Mouse (Mus musculus) CD4-positive, CD25-positive, alpha-beta regulatory T cell, adult 4 months (primary cell): ENCODE results near the gene Wwox. TPM values are rescaled to one million over a fixed set of nuclear protein-coding genes. Genes with fewer than 3 reads are reported as not detected.
A peak's percentile ranks its signal among the peaks of the same experiment; 100 is the strongest.

Experiments used
- ATAC-seq: one replicate; pipeline ENCODE4 v1.8.0; 2017
- polyA plus RNA-seq, 2 experiments: library from polyadenylated mRNA; unstranded; fragments of 100-300 nt; shearing (Covaris generic); gene quantifications; one replicate each; pipeline ENCODE4 v1.2.1; 2017

Wwox gene
- polyA plus RNA-seq, 2 experiments from 2014 or later, result 13.6 to 20.6 TPM

DNA sequence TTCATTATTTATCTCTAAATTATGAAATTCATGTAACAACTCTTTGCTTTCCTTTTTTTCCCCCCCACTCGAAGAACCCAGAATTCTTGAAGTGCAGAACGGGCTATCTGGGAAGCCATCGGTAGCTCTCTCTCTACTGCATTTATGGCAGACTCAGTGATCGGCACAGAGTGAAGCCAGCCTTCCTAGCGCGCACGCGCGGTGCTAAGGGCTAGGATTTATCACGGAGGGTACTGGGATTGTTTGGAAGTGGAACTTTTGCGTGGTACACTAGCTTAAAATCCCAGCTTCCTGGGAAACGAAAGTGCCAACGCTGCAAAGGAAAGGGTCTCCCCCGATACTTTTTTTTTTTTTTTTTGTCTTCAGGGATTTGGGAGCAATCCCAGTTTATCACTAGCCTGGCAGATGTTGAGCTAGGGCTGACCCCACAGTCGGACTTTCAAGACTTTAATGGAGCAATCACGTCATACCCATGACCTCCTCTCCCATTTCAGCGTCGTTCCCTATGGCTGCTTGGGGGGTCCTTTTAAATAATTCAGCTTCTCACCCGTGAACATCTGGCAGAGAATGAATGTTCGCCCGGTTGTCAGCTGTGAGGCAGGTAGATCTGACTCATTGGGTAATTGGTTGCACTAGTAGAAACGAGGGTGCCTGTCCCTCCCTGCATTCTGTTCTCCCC, 810.4 kb downstream of the Wwox start:
- ATAC-seq, result no peak

DNA sequence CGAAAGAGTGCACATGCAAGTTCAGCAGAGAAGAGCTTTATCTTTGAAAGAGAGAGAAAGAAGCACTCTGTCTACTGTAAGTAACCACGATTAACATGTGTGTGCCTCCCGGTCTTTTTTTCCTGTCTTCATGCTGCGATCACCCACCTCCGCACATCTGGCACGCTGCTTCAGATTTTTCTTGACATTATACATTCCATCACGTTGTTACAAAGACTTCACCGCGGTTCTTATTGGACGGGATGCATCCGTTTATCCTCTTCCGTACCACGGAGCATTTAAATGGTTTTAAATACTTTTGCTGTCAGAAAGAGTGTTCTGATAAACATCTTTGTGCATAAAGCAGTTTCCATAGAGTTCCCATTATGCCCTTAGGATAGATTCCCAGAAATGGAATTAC, 816.1 kb downstream of the Wwox start:
- ATAC-seq, result no peak

DNA sequence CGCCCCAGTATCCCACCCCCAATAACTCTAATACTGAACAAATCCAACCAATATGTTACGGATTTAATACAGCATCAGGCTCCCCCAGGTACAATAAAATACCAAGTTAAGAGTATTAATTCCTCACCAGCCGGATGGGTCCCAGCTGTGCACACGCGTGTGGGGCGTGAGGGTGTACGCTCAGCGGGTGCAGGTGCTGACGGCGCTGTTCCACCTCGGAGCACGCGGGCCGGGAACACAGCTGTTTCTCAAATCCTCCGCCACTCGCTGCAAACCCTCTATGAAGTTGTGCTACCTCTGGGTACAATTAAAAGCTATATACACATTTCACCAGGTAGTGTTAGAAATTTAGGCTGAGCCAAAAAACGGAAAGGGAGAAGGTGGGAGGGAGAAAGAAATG, 818.0 kb downstream of the Wwox start:
- no peak for ATAC-seq

DNA sequence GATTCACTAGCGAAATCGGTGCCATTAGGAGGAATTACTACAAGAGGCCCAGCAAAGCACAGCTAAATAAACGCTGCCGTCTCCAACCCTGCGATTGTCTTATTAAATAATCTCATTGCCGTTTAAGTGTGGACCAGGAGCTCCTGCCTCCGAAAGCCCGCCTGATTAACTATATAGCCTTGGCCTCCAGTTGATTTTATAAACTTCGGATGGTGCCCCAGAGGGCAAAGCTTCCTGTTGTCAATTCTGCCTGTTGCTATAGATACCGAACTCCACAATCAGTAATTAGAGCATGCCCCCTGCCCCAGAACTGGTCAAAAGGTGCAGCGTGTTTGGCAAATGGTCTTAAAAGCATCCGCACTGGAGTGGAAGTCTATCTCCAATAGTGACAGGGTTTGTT, 820.4 kb downstream of the Wwox start:
- no peak for ATAC-seq

DNA sequence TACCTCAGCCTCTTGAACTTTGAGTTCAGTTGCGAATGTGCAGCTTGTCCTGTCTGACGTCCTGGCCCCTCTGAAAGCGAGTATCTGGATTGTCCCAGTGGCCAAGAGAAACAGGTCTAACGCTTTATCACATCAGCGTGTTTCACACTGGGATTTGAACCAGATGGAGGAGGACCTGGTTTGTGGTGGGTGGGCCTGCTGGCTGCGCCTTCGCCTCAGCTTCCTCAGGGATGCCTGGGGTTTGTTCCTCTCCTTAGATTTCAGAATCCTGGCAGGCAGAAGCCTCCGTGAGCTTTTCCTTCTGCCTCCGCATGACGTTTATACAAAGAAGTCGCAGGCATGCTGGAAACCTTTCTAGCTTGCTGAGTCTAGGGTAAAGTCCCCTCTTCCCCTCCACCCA, 827.7 kb downstream of the Wwox start:
- ATAC-seq, result no peak

DNA sequence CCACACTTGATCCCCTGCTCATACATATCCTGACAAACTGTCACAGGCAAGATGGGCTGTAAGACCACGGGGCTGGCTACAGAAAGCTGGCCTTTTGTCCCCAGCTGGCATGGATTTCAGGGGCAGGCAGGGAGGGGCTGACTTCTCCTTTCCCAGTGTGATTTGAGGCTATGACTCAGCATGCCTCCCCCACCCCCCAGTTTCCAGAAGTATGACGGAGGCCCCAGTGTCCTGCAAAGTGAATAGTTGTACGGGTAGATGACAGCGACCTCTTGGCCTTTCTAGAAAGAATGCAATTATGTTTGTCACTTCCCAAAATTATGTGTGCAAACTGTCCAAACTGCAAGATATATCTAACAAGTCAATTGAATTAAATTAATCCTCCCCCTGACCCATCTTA, 830.1 kb downstream of the Wwox start:
- ATAC-seq, result no peak

DNA sequence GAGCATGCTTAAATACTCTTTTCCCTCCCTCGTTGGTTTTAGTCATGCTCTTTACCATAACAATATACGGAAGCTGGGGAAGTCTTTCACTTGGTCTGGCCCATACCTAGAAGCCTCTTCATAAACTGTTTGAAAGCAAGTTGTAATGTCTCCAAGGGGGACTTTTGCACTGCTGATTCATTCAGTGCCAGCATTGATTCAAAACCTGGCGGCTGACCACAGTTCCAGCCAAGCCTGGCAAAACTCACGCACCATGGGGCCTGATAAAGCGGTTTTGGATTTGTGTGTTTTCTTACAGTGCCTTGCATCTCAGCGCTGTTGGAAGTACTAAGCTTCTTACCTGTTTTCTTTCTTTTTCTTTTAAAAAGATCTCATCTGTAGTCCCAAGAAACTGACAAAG, 834.5 kb downstream of the Wwox start:
- ATAC-seq, result no peak

DNA sequence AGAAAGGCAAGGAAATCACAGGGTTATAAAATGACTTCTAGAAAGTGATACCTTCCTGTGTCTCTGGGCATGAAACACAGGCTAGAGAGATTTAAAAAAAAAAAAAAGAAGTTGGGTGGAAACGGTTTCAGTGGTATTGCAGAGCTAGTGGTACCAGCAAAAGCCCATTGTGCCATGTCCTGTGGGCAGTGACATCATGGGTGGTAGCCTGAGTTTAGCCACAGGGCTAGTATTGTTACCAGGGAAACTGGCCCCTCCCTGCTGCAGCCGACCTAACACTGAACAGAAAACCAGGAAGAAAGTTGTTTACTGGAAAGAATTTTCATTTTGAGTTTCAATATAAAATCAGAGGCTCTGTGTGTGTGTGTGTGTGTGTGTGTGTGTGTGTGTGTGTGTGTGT, 836.8 kb downstream of the Wwox start:
- ATAC-seq, result peak; percentile 34

DNA sequence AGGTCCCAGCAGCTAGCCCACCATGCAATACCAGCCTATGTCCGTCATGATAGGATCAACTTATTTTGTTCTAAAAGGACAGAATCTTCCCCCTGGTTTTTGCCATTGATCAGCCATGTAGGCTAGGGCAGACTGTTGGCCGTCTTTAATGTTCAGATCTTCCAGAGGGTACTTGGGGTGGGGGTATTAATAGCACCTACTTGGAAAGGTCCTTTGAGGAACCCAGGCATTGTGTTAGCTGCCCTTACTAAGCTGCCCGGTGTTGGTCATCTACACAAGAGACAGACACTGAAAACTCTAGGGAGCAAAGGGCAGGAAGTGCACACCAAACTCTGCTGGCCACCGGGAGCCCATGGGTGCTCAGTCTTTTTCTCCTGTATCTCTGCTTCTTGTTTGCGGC, 838.8 kb downstream of the Wwox start:
- no peak for ATAC-seq

DNA sequence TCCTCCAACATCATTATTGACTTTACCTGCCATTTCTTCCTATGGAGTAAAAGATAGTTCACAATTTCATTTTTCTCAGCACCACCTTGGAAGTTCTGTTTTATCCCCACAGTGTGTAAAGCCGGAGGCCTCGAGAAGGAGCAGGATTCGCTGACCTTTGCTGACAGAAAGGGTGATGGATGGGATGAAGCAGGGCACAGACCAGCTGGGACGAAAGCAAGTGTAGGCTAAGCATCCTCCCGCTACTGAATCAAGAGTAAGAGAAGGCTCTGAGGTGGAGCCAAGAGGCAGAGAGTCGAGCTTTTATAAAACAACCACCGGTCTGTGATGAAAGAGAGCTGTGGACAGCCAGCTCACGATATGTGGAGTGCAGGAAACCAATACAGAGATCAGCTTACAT, 850.8 kb downstream of the Wwox start:
- no peak for ATAC-seq

DNA sequence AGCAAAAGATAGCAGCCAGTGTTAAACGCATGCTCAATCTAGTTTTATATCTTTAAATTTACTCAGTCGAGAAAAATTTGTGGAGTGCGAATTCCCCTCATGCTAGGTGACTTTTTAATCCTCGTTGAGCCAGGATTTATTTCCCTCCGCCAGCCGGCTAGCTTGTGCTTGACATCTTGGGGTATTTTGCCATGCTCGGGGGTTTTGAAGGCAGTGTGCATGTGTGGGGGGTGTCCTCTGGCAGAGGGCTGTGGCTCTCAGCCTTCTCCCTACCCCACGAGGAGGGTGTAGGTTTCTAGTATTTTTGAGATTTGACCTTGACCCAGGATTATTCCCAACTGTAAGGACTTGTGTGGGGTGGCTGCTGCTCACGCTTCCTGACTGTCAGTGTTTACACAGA, 857.3 kb downstream of the Wwox start:
- ATAC-seq, result no peak

DNA sequence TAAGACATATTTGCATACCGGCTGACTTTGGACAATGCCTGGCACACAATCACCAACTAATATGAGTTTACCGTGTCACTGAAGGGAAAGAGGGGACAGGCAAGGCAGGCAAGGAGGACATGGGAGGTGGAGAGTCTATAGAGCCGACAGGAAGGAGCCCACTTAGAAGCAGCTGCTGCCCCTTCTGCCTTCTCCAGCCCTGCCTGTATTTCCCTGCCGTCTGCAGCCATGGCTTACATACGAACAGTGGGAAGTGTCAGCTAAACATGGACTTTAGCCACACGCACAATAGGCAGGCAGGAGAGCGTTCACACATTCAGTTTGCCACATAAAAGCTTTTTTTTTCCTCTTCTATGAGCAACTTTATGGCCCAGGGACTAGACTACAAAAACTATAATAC, 863.0 kb downstream of the Wwox start:
- no peak for ATAC-seq

DNA sequence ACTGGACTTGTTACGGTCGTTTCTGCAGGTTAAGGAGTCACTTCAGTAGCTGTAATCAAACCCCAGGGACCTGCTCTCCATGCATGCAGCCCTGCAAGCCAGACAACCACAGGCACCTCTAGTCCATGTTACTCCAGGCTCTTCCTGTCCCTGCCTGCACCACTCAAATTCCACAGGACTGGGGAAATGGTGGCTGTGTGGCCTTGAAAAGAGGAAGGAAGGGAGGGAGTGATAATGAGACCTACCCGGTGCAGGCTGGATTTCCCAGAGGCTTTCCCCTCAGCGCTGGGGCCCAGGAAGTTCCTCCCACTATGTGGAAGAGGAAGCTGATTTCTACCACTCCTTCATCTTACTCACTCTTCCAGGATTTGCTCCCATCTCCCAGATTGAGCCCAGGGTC, 868.0 kb downstream of the Wwox start:
- no peak for ATAC-seq

DNA sequence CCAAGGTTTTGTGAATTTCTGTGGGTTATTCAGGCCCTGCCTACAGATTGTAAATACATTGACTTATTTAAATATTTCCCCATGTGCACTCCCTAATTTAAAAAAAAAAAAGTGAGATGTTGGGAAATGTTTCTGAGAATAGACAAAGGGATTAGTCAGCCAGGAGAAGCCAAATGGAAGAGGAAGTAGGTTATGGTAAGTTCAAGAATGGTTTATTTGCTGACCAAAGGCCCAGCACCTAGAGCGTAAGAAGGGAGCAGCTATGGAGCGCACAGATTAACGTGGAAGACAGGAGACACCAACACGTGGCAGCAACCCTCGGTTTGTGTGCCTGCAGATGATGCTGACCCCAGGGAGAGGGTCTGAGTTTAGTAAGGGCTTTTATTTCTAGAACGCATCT, 871.5 kb downstream of the Wwox start:
- ATAC-seq, result no peak

DNA sequence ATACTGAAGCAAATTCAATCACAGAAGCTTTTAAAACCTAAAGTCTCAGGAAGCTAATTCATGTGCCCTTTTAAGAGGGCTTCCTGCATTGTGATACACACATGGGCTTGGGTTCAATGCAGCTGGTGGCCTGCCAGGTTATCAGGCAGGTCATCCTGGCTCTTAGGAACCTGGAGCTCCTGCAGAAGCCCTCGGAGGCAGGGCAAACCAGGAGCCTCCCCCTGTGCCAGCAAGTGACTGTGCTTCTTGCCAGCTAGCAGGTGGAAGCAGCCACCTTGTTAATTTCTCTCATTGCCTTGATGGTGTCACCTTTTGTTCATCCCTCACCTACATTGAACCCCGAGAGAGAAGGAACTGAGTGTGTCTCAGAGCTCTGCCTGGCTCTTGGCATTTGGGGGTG, 872.9 kb downstream of the Wwox start:
- ATAC-seq, result no peak

DNA sequence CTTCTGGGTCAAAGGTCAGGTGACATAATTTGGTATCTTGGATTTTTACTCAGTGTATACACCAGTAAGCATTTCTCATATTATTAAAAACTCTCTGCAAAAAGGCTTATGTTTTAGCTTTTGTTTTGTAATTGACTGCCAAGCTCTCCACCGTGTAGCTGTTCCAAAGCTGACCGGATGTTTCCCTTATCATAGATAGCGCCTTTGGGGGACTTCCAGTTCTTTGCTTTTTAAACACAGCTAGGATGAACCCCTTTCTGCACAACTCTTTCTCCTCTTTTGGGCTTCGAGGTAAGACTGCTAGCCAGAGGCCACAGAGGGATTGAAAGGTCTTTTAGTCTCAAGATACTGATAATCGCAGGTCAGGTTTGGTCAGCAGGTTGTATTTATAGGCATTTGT, 883.0 kb downstream of the Wwox start:
- ATAC-seq, result no peak

DNA sequence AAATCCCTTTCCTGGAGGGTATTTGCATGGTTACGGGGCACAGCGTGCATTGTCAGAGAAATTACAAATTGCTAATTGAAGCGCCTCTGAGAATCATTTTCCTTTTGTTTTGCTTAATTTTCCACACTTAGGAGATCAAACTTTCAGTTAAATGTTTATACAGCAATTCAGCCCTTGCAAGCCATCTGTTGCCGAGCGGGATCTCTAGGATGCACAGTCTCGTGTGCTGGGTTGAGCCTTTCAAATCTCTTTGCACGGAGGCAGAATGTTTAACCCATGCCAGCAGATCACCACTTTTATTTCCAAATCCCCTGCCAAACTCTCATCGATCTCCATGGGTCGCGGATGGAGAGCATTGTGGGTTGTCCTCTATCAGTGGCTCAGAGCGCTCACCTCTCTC, 891.2 kb downstream of the Wwox start:
- ATAC-seq, result no peak

DNA sequence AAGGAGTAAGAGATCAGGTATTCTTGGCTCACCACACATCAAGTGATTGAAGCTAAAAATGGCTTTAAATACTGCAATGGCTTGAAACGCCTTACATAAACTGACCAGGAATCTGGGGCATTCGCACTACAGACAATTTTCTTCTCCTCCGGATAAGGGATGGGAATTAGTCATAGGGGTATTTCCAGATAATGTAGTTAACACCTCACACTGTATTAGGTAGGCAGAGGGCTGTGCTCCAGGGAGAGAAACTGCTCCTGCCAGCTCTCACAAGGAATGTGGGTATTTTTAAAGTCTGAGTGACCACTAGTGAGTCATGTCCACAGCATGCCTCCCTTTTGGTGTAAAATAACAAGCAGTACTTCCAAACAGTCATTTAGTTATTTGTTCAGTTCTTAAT, 894.5 kb downstream of the Wwox start:
- ATAC-seq, result no peak

DNA sequence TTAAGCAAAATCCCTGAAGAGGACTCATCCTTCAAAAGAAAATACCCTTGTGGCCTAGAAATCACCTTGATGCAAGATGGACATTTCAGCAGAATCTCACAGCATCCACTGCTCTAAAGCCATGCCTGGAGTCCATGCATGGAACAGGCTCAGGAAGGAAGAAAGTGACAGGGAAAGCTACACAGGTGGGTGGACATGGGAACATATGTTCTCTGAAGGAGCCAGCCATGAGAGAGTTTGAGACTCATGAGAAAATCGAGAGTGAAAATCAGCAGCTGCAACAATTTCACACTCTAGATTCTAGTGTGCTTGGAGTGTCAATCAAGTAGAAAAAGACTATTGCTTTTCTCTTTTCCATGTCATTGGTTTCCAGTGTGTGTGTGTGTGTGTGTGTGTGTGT, 896.9 kb downstream of the Wwox start:
- no peak for ATAC-seq

DNA sequence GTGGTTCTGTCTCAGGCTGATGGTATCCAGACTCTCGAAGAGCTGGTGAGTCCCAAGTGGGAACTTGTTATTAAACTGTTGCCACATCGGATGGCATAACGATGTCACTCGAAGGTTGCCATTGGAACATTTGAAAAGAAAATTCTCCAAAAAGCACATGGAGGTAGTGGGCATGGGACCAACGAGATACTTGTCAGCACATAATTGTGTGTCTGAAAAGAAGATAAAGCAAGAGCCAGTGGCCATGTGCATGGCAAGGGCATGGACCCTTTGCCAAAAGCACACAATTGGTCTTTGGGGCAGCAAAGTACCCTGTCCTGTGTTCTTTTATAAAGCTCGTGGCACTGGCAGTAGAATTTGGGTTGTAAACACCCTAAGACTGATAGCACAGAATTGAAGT, 909.2 kb downstream of the Wwox start:
- ATAC-seq, result no peak

DNA sequence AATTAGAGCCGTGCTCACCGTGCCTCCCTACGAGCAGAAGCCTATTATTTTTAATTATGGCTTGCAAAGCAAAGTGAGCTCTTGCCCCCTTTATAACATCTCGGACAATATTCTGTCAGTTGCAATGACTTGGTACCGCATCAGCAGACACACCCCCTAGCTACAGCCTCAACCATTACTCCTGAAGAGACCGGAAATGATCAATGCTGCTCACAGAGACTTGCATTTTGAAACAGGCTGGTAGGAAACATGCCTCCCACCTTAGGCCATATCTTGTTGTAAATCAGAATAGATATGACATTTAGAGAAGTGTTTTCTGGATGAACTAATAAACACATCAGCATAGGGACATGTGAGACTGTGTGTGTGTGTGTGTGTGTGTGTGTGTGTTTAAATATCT, 911.3 kb downstream of the Wwox start:
- ATAC-seq, result peak; percentile 65

DNA sequence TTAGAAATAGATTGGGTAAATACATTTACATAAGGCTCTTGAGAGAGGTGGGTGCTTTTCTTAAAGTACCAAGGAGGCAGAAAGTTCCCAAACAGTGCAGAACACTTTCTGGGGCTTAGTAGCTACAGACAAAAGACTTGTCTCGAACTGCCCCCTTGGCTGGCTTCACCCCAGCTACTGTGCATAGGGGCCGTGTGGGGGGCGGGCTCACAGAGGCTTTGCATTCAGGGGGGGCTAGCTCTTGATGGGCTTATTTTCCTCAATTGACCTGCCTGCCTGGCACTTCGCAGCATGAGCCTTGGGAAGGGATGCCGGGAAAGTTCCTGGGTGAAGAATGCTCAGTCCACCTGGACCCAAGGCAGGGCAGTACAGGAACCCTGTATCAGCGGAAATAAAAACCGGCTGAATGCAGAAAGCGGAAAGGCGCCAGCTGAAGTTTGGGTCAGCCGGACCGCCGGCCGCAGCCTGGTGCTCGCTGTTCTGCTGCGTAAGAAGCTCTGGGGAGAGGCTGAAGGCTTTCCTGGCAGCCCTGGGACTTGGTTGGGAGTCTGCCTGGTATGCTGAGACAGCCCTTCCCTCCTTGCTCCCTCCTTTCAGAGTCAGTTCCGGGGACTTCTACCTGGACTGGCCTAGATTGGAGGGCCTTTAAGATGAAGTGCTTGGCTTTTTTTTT, 918.3 kb downstream of the Wwox start:
- ATAC-seq, result no peak

DNA sequence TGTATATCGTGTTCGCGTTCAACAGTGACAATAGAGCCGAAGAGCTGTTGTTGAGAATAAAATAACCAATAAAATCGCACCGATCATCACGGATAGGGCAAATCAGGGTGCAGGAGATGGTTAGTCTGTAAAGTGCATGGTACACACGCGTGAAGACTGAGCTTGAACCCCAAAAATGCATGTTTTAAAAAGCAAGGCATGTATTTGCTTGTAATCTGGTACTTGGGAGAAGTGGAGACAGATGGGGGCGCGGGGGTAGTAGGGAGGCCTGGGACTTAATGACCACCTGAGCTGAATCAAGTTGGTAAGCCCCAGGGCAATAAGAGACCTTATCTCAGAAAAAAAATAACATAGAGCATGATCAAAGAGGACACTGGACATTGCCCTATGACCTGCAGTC, 919.0 kb downstream of the Wwox start:
- no peak for ATAC-seq

DNA sequence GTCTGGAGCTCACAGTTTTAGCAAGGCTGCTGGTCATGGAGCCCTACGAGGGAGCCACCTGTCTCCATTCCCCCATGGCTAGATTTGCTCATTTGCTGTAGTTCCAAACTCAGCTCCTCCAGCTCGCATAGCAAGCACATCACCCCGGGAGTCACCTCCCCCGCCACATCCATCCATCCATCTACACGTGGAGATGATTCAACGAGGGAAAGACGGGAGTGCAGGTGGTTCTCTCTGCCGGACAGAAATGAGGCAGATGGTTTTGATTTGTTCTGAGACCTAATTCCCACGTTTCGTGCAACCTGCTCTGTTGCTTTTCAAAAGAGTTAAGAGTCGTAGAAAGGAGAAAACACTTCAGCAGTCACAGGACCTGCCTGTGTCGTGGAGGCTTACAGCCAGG, 920.2 kb downstream of the Wwox start:
- no peak for ATAC-seq

DNA sequence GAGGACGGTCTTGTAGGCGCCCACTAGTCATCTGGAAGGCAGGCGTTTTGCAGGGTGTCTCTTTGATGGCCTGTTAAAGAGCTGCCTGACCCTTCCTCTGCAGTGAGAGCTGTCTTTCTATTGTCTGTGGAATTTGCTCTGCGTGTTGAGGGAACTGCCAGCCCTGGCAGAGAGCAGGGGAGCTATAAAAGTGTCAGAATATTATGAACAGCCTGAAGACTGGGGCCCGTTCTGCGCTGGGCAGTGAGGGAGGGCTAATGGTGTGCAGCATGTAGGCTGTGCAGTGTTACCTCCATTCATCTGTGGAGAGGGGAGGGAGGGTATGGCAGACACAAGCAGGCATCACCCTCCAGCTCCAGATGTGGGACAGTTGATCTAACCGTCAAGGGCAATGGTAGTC, 923.1 kb downstream of the Wwox start:
- ATAC-seq, result no peak
